Mouse (Mus musculus) ES-E14 (cell line): Measurements from ENCODE around the gene Flt3l. TPM values are rescaled to one million over a fixed set of nuclear protein-coding genes. Genes with fewer than 3 reads are reported as not detected.
A peak's percentile ranks its signal among the peaks of the same experiment; 100 is the strongest.
"Not testable (repeated sequence)": the region's sequence is repeated elsewhere in the genome, so short reads cannot be mapped to it uniquely, and the experiment has no call there.

Experiments used
- DNase-seq: peaks from one replicate; pipeline ENCODE4 v3.0.0-alpha.2; 2013; ENCODE audit warnings: low read depth, low spot score
- H3K27ac ChIP-seq: 2 replicates; pipeline ENCODE4 v1.5.1; 2012; ENCODE audit warnings: low read depth, mild to moderate bottlenecking, low read length, moderate library complexity, mixed read lengths; ENCODE audit not compliant: poor library complexity, insufficient read depth, severe bottlenecking
- H3K36me3 ChIP-seq: 2 replicates; pipeline ENCODE4 v1.6.1; 2012; ENCODE audit warnings: mild to moderate bottlenecking, low read length, moderate library complexity, mixed read lengths; ENCODE audit not compliant: control insufficient read depth, poor library complexity, insufficient read depth, severe bottlenecking
- H3K4me1 ChIP-seq, 2 experiments: fragments of 150-350 bp in 1 of 2; sonication (generic) in 1 of 2; 2 replicates each; pipeline ENCODE4 v1.6.1; 2012; ENCODE audit warnings: low read length in 2 of 2, mild to moderate bottlenecking in 1 of 2, mixed read lengths in 1 of 2; ENCODE audit not compliant: control insufficient read depth in 2 of 2, insufficient read depth in 2 of 2, poor library complexity in 1 of 2
- H3K4me3 ChIP-seq, 2 experiments: fragments of 150-350 bp in 1 of 2; sonication (generic) in 1 of 2; 2 replicates each; pipeline ENCODE4 v1.5.1; 2012; ENCODE audit warnings: low read length in 2 of 2, low read depth in 1 of 2, mild to moderate bottlenecking in 1 of 2, mixed read lengths in 1 of 2; ENCODE audit not compliant: insufficient read depth in 1 of 2, poor library complexity in 1 of 2, severe bottlenecking in 1 of 2
- H3K9ac ChIP-seq: 2 replicates; pipeline ENCODE4 v1.6.1; 2012; ENCODE audit warnings: low read depth, mild to moderate bottlenecking, low read length, mixed read lengths; ENCODE audit not compliant: poor library complexity, insufficient read depth, severe bottlenecking
- H3K9me3 ChIP-seq: fragments of 150-350 bp; sonication (generic); 2 replicates; pipeline ENCODE4 v1.6.1; 2012; ENCODE audit warnings: low read depth, mild to moderate bottlenecking, low read length; ENCODE audit not compliant: control insufficient read depth, insufficient read depth
- CHD2 ChIP-seq: IDR thresholded peaks from 2 replicates; pipeline ENCODE4 v1.6.1; 2014; ENCODE audit warnings: mild to moderate bottlenecking, low read depth, low read length, inconsistent platforms
- HCFC1 ChIP-seq: IDR thresholded peaks from 2 replicates; pipeline ENCODE4 v1.6.1; 2012; ENCODE audit warnings: low read length, inconsistent platforms, borderline replicate concordance; ENCODE audit not compliant: insufficient read depth
- MAFK ChIP-seq: IDR thresholded peaks from 2 replicates; pipeline ENCODE4 v1.6.1; 2014; ENCODE audit warnings: mild to moderate bottlenecking, low read depth, low read length, inconsistent platforms; ENCODE audit not compliant: insufficient read depth
- ZC3H11A ChIP-seq: IDR thresholded peaks from 2 replicates; pipeline ENCODE4 v1.6.1; 2012; ENCODE audit warnings: low read depth, mild to moderate bottlenecking, inconsistent platforms, low read length, borderline replicate concordance
- ZNF384 ChIP-seq: IDR thresholded peaks from 2 replicates; pipeline ENCODE4 v1.6.1; 2012; ENCODE audit warnings: low read depth, low read length, inconsistent platforms
- in situ Hi-C, 2 experiments: fragments of 600-800 bp; cut with MboI; formaldehyde crosslinking; loops; one replicate each; pipeline ENCODE4 v1.15.1; 2025; ENCODE audit warnings: low sequenced_read_pairs in 2 of 2, inconsistent platforms in 1 of 2; ENCODE audit not compliant: unreplicated experiment in 2 of 2
- total RNA-seq: library from RNA; depleted of rRNA; stranded (reverse); fragments of 300-350 nt; gene quantifications from 2 replicates; pipeline ENCODE4 v1.2.3, GENCODE M21; 2012

The Flt3l gene
- total RNA-seq, 1 experiment = 1.8 TPM

DNA sequence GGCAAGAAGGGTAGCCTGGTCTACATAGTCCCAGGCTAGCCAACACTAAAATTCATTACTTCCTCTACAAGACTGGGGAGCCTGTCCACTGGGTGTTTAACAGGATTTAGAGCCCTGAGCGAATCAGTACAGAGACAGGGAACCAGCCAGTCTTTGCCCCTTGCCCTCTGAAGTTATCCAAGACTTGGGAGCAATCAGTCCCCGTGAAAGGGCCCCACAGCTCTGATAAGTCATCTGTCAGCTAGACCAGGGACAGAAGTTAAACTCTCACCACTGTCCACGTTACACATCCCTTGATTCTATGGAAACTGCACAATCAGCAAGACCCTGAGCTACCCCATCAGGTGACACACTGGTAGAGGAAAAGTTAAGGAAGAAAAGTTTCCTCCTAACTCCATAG, 23.7 kb downstream of the Flt3l start:
- Histone ChIP-seq H3K36me3 (peaks cover under 1% of the 10 kb centered on the region; the same call in 1 of the 2 replicates), H3K27ac (peak overlapping the region; percentile 64), H3K9ac (no peak overlapping the region), H3K9me3 (no peaks in the 10 kb centered on the region), H3K4me1 (peaks cover 1 to 20% of the 10 kb centered on the region in 2 experiments; a peak in 2 of 4 replicates), H3K4me3 (no peak overlapping the region)
- in situ Hi-C loops = no loop called here
- no peak for DNase-seq
- TF ChIP-seq HCFC1 (no peak), ZC3H11A (no peak), CHD2 (no peak), ZNF384 (no peak), MAFK (no peak)

DNA sequence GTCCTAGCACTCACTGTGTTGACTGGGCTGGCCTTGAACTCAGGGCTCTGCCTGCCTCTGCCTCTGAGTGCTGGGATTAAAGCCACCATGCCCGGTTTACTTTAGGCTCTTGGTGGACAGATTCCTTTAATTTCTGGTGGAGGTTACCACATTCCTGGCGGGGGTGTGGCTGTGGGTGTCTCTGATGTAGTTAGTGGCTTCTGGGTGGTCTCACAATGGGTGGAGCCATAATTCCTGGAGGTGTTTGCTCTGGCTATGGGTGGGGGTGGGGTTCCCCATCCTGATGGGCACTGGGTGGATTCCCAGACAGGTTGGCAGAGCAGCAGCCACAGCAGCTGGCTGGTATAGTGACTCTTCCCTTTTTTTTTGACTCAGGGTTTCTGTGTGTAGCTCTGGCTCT, 24.3 kb downstream of the Flt3l start:
- H3K27ac ChIP-seq = peak overlapping the region; percentile 64; the same call in 1 of the 2 replicates
- DNase-seq = peak; percentile 61
- no peaks in the 10 kb centered on the region for H3K36me3 ChIP-seq
- H3K9ac ChIP-seq = no peak overlapping the region
- TF ChIP-seq ZC3H11A (no peak), MAFK (no peak), ZNF384 (no peak), HCFC1 (no peak), CHD2 (no peak)
- H3K4me1 ChIP-seq = peaks cover 1 to 22% of the 10 kb centered on the region in 2 experiments; a peak in 2 of 4 replicates
- in situ Hi-C loops = no loop called here
- no peak overlapping the region for H3K4me3 ChIP-seq
- no peaks in the 10 kb centered on the region for H3K9me3 ChIP-seq

DNA sequence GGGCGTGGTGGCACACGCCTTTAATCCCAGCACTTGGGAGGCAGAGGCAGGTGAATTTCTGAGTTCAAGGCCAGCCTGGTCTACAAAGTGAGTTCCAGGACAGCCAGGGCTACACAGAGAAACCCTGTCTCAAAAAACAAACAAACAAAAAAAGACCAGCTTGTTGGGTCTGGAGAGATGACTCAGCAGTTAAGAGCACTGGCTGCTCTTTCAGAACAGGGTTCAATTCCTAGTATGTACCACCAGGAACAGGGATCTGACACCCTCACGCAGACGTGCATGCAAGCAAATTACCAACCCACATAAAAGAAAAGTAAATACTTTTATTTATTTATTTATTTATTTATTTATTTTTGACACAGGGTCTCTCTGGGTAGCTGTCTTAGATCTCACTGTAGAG, 26.1 kb downstream of the Flt3l start:
- H3K9me3 ChIP-seq, DNase-seq, in situ Hi-C loops, H3K4me3 ChIP-seq, H3K27ac ChIP-seq, H3K36me3 ChIP-seq, H3K9ac ChIP-seq: not testable (repeated sequence)
- TF ChIP-seq ZNF384 (0 out of 2 replicates have a peak, but pooled peaks have one; percentile 11), MAFK (peak; percentile 84)
- peaks cover 4 to 28% of the 10 kb centered on the region in 2 experiments; a peak in 3 of 4 replicates for H3K4me1 ChIP-seq

DNA sequence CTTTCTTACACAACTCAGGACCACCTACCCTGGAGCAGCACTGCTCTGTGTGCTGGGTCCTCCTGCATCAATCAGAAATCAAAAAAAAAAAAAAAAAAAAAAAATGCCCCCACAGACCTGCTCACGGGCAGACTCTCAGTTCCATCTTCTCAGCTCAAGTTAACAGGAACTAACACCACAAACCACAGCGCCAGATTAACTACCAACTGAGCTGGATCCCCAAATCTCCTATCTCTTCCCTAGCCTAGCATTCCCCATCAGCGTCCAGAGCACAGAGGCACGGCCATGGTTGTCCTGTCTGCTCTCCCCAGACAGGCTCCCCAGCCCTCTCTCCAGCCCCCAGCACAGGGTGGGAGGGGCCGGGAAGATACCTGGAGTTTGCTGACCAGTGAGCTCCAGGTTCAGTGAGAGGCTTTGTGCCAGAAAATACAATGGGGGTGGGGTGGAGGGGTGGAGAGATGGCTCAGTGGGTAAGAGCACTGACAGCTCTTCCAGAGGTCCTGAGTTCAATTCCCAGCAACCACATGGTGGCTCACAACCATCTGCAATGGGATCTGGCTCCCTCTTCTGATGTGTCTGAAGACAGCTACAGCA, 29.1 kb downstream of the Flt3l start:
- in situ Hi-C loops = no loop called here
- TF ChIP-seq ZC3H11A (no peak), MAFK (no peak), HCFC1 (no peak), CHD2 (no peak), ZNF384 (no peak)
- H3K4me3 ChIP-seq = no peak overlapping the region
- H3K27ac ChIP-seq = peak overlapping the region; percentile 18; the same call in 1 of the 2 replicates
- peak overlapping the region; percentile 50; the same call in 1 of the 2 replicates for H3K9ac ChIP-seq
- no peak for DNase-seq
- no peaks in the 10 kb centered on the region for H3K9me3 ChIP-seq
- H3K4me1 ChIP-seq = peaks cover 4 to 28% of the 10 kb centered on the region in 2 experiments; a peak in 3 of 4 replicates
- H3K36me3 ChIP-seq = no peaks in the 10 kb centered on the region

DNA sequence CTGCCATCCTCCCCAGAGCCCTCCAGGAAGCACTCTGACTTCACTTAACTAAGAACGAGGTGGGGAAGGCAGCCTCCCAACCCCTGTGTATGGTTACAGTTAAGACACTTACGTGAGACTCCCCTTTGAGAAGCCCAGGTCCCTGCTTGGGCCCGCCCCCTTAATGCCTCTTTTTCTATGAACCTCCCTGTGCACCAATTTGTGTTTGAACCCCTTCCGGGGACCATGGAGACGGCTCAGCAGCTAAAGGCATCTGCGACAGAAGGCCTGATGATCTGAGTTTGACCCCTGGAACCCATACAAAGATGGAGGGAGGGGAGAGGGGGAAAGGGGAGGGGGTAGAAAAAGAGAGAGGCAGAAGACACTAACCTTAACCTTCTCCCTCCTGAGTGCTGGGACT, 29.8 kb downstream of the Flt3l start:
- no peak overlapping the region for H3K9ac ChIP-seq
- H3K27ac ChIP-seq = peak overlapping the region; percentile 18; the same call in 1 of the 2 replicates
- no peak for DNase-seq
- peaks cover 4 to 23% of the 10 kb centered on the region in 2 experiments; a peak in 3 of 4 replicates for H3K4me1 ChIP-seq
- H3K9me3 ChIP-seq = no peaks in the 10 kb centered on the region
- H3K4me3 ChIP-seq = peak overlapping the region; percentile 4 to 12; a peak in 1 of 4 replicates
- TF ChIP-seq ZNF384 (no peak), HCFC1 (no peak), MAFK (no peak), CHD2 (no peak), ZC3H11A (no peak)
- in situ Hi-C loops = no loop called here
- H3K36me3 ChIP-seq = no peaks in the 10 kb centered on the region
